Mouse (Mus musculus) forebrain, embryonic 13.5 days (tissue): ENCODE measurements at regions not wholly inside any gene's neighbourhood (a gene's known extent, or its start where the extent isn't known, plus 50 kb on each side); places are given as distances from the start of the nearest gene placed in this dataset.
"Not testable (repeated sequence)": the region's sequence is repeated elsewhere in the genome, so short reads cannot be mapped to it uniquely, and the experiment has no call there.

Experiments
- ATAC-seq: fragments of 200-750 bp; cut with Nextera tagmentation; 2 replicates; pipeline ENCODE4 v1.8.0; 2017
- H3K27ac ChIP-seq: fragments of 300-500 bp; sonication (generic); 2 replicates; pipeline ENCODE4 v1.5.1; 2015; ENCODE audit warnings: inconsistent platforms, mild to moderate bottlenecking, moderate library complexity
- H3K27me3 ChIP-seq: fragments of 300-500 bp; sonication (generic); 2 replicates; pipeline ENCODE4 v1.6.1; 2015; ENCODE audit warnings: mild to moderate bottlenecking, inconsistent platforms
- H3K36me3 ChIP-seq: fragments of 300-500 bp; sonication (generic); 2 replicates; pipeline ENCODE4 v1.6.1; 2015; ENCODE audit warnings: mild to moderate bottlenecking, inconsistent platforms; ENCODE audit not compliant: poor library complexity, severe bottlenecking
- H3K4me1 ChIP-seq: fragments of 300-500 bp; sonication (generic); 2 replicates; pipeline ENCODE4 v1.6.1; 2015; ENCODE audit warnings: inconsistent platforms
- H3K4me2 ChIP-seq: fragments of 300-500 bp; sonication (generic); 2 replicates; pipeline ENCODE4 v1.6.1; 2015; ENCODE audit warnings: inconsistent platforms, mild to moderate bottlenecking, moderate library complexity
- H3K4me3 ChIP-seq: fragments of 300-500 bp; sonication (generic); 2 replicates; pipeline ENCODE4 v1.5.1; 2015; ENCODE audit warnings: mild to moderate bottlenecking, inconsistent platforms
- H3K9ac ChIP-seq: fragments of 300-500 bp; sonication (generic); 2 replicates; pipeline ENCODE4 v1.6.1; 2015; ENCODE audit warnings: mild to moderate bottlenecking, inconsistent platforms
- H3K9me3 ChIP-seq: fragments of 300-500 bp; sonication (generic); replicated peaks from 2 replicates; pipeline ENCODE4 v1.6.1; 2016; ENCODE audit warnings: inconsistent platforms
- WGBS: fragments of 180-500 bp; shearing (Covaris S2); methylation state at CpG from one replicate; pipeline ENCODE4 v1.1.7; 2015; 5-methylcytosine and 5-hydroxymethylcytosine counted together

- Histone ChIP-seq H3K9ac (no peak overlapping the region), H3K9me3 (no peaks in the 10 kb centered on the region), H3K36me3 (no peaks in the 10 kb centered on the region), H3K27me3 (no peaks in the 10 kb centered on the region), H3K27ac (no peak overlapping the region), H3K4me2 (no peak overlapping the region), H3K4me3 (no peak overlapping the region), H3K4me1 (no peaks in the 10 kb centered on the region)
- WGBS, result 23% methylated on average over 1 of the region's 1 CpGs
- ATAC-seq, result no peak
These were observed 106.5 kb downstream of the Tmem121 start for GRCm38 (mm10) chr12:113292029-113292809.

GRCm38 (mm10) chr12:113295924-113296323 lies 110.2 kb downstream of the Tmem121 start:
- H3K9me3 ChIP-seq, result no peaks in the 10 kb centered on the region
- H3K36me3 ChIP-seq, result no peaks in the 10 kb centered on the region
- no peaks in the 10 kb centered on the region for H3K27me3 ChIP-seq
- no peak overlapping the region for H3K4me2 ChIP-seq
- no peak overlapping the region for H3K4me3 ChIP-seq
- WGBS, result 91% methylated on average over 2 of the region's 2 CpGs
- no peak overlapping the region for H3K27ac ChIP-seq
- no peaks in the 10 kb centered on the region for H3K4me1 ChIP-seq
- H3K9ac ChIP-seq, result no peak overlapping the region
- ATAC-seq, result no peak

- Histone ChIP-seq H3K36me3 (no peaks in the 10 kb centered on the region), H3K9me3 (no peaks in the 10 kb centered on the region), H3K4me2 (no peak overlapping the region), H3K9ac (no peak overlapping the region), H3K27ac (no peak overlapping the region), H3K4me3 (no peak overlapping the region), H3K4me1 (no peaks in the 10 kb centered on the region), H3K27me3 (no peaks in the 10 kb centered on the region)
- ATAC-seq, result no peak
- 81% methylated on average over 1 of the region's 1 CpGs for WGBS
These were observed 120.2 kb downstream of the Tmem121 start for GRCm38 (mm10) chr12:113305973-113306372.

DNA sequence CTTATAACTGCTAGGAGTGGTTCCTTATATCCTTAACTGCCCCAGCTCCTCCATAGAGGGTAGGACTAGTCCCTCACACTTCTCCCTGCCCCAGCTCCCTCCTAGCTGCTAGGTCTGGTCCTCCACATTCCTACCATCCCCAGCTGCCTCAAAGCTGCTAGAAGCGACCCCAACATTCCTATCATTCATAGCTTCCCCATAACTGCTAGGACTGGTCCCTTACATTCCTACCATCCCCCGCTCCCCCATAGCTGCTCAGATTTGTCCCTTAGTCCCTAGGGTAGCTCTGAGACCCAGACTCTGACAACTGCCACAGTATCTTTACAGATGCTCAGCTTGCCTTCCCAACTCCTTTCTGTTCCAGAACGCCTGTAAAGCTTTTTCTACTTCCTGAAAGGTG lies 127.6 kb downstream of the Tmem121 start:
- Histone ChIP-seq H3K4me3 (no peak overlapping the region), H3K4me2 (no peak overlapping the region), H3K9ac (no peak overlapping the region), H3K4me1 (no peaks in the 10 kb centered on the region), H3K9me3 (no peaks in the 10 kb centered on the region), H3K36me3 (no peaks in the 10 kb centered on the region), H3K27me3 (no peaks in the 10 kb centered on the region), H3K27ac (no peak overlapping the region)
- no peak for ATAC-seq
- WGBS, result 58% methylated on average over 3 of the region's 3 CpGs

GRCm38 (mm10) chr12:113314624-113315023 lies 128.9 kb downstream of the Tmem121 start:
- Histone ChIP-seq H3K4me3 (no peak overlapping the region), H3K27me3 (no peaks in the 10 kb centered on the region), H3K9me3 (no peaks in the 10 kb centered on the region), H3K4me1 (no peaks in the 10 kb centered on the region), H3K36me3 (no peaks in the 10 kb centered on the region), H3K27ac (no peak overlapping the region), H3K4me2 (no peak overlapping the region), H3K9ac (no peak overlapping the region)
- WGBS, result 93% methylated on average over 4 of the region's 4 CpGs
- no peak for ATAC-seq

- Histone ChIP-seq H3K36me3 (no peaks in the 10 kb centered on the region), H3K4me2 (no peak overlapping the region), H3K9me3 (no peaks in the 10 kb centered on the region), H3K27me3 (no peaks in the 10 kb centered on the region), H3K4me3 (no peak overlapping the region), H3K9ac (no peak overlapping the region), H3K27ac (no peak overlapping the region), H3K4me1 (no peaks in the 10 kb centered on the region)
- no peak for ATAC-seq
- 89% methylated on average over 9 of the region's 9 CpGs for WGBS
These were observed 135.4 kb downstream of the Tmem121 start for GRCm38 (mm10) chr12:113321086-113321485.

DNA sequence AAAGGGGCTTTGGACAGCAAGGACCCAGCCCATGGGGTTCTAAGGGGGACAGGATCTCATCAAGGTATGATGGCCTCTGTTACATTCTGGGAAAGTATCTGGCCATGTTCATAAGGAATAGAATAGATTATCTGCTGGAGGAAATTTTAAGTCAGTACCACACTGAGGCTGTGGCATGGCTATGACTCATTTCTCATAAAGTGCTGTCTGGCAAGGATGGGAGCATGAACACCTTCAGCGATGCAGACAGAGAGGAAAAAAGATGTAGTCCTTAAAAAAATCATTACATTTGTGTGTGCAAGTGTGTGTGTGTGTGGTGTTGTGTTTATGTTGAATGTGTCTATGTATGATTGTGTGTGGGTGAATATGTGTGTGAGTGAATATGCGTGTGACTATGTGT lies 136.4 kb downstream of the Tmem121 start:
- H3K4me3 ChIP-seq, result no peak overlapping the region
- 89% methylated on average over 2 of the region's 2 CpGs for WGBS
- H3K36me3 ChIP-seq, result no peaks in the 10 kb centered on the region
- H3K27ac ChIP-seq, result no peak overlapping the region
- no peak overlapping the region for H3K4me2 ChIP-seq
- H3K9me3 ChIP-seq, result no peaks in the 10 kb centered on the region
- no peaks in the 10 kb centered on the region for H3K27me3 ChIP-seq
- no peaks in the 10 kb centered on the region for H3K4me1 ChIP-seq
- ATAC-seq, result no peak
- no peak overlapping the region for H3K9ac ChIP-seq

DNA sequence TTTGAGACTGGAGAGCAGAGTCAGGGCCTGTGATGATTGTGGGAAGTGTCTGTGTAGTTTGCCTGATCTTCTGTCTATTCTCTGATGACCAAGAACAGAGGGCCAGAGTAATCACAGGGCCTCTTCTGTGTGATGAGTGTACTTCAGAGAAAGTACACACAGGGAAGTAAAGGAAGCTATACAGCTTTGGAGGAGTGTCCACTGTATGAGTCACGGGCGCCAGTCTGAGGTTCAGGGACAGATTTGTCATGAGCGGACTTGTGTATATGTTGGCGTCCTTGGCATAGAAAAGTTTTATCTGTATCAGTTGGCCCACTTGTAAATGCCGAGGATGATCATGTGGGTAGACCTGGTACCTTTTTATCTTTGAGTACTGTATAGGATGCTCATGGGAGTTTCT lies 142.1 kb downstream of the Tmem121 start:
- no peak overlapping the region for H3K9ac ChIP-seq
- no peaks in the 10 kb centered on the region for H3K36me3 ChIP-seq
- H3K4me2 ChIP-seq, result no peak overlapping the region
- no peaks in the 10 kb centered on the region for H3K27me3 ChIP-seq
- H3K27ac ChIP-seq, result no peak overlapping the region
- ATAC-seq, result no peak
- WGBS, result 89% methylated on average over 5 of the region's 5 CpGs
- H3K4me1 ChIP-seq, result no peaks in the 10 kb centered on the region
- H3K4me3 ChIP-seq, result no peak overlapping the region
- no peaks in the 10 kb centered on the region for H3K9me3 ChIP-seq

- H3K4me3 ChIP-seq, result no peak overlapping the region
- H3K9ac ChIP-seq, result no peak overlapping the region
- H3K27me3 ChIP-seq, result no peaks in the 10 kb centered on the region
- WGBS, result 88% methylated on average over 6 of the region's 6 CpGs
- no peaks in the 10 kb centered on the region for H3K9me3 ChIP-seq
- no peak overlapping the region for H3K27ac ChIP-seq
- H3K4me1 ChIP-seq, result no peaks in the 10 kb centered on the region
- ATAC-seq, result no peak
- no peak overlapping the region for H3K4me2 ChIP-seq
- H3K36me3 ChIP-seq, result no peaks in the 10 kb centered on the region
These were observed 144.5 kb downstream of the Tmem121 start for GRCm38 (mm10) chr12:113330266-113330665.

DNA sequence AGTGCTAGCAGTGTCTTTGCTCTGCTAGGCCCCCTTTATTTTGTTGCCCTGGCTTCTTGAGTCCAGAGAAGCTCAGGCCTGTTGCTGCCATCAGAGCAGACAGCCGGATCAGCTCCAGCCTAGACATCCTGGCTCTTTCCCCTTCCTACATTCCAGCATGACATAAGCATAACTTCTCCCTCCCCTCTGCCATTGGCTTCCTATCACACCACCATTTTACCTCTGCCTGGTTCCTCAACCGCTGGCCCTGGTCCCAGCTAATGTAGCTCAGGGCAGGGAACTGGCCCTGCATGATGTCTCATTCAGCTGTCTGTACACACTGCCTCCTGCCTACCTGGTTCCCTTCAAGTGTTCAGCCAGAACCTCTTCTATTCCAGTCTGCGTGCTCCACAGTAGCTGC lies 146.5 kb downstream of the Tmem121 start:
- 77% methylated on average over 3 of the region's 3 CpGs for WGBS
- H3K4me3 ChIP-seq, result no peak overlapping the region
- no peak for ATAC-seq

DNA sequence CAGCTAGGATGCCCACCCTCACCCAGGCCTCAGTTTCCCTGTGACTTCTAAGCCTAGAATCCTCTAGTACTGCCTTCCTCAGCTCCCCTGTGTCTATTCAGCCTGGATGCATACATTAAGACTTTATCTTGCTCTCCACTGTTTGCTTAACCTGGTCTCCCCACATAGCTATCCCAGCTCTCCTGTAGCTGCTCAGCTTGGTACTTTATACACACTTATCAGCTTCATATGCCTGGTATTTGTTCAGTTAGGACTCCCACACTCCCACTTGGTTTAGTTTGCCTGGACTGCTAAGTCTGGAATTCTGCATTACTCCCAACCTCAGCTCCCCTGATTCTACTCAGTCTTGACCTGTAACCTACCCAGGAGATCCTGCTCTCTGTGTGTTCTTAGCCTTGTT lies 147.7 kb downstream of the Tmem121 start:
- no peaks in the 10 kb centered on the region for H3K36me3 ChIP-seq
- H3K4me3 ChIP-seq, result no peak overlapping the region
- no peaks in the 10 kb centered on the region for H3K27me3 ChIP-seq
- ATAC-seq, result no peak
- H3K4me2 ChIP-seq, result no peak overlapping the region
- H3K9me3 ChIP-seq, result no peaks in the 10 kb centered on the region
- H3K9ac ChIP-seq, result no peak overlapping the region
- H3K4me1 ChIP-seq, result no peaks in the 10 kb centered on the region
- no peak overlapping the region for H3K27ac ChIP-seq

More for the DNA sequence above, 146.5 kb downstream of the Tmem121 start:
- Histone ChIP-seq H3K9ac (no peak overlapping the region), H3K27ac (no peak overlapping the region), H3K4me1 (no peaks in the 10 kb centered on the region), H3K4me2 (no peak overlapping the region), H3K27me3 (no peaks in the 10 kb centered on the region), H3K36me3 (no peaks in the 10 kb centered on the region), H3K9me3 (no peaks in the 10 kb centered on the region)

DNA sequence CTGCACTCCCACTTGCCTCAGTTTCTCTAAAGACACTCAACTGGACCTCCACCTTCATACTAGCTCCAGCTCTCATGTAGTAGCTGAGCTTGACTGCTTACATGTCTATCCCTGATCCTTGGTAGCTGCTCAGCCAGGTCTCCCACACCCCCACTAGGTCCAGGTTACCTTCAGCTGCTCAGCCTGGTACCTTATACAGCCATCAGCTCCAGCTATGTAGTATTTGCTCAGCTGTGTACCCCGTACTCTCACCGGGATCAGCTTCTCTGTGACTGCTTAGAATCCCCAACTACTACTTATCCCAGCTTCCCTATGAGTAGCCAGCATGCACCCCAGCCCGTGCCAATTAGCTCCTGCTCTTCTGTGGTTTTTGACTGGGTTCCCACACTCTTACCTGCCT lies 148.1 kb downstream of the Tmem121 start:
- H3K36me3 ChIP-seq, H3K9ac ChIP-seq, H3K4me3 ChIP-seq, H3K27ac ChIP-seq, H3K9me3 ChIP-seq, H3K4me2 ChIP-seq, ATAC-seq, H3K4me1 ChIP-seq, H3K27me3 ChIP-seq: not testable (repeated sequence)
- 76% methylated on average over 3 of the region's 3 CpGs for WGBS

DNA sequence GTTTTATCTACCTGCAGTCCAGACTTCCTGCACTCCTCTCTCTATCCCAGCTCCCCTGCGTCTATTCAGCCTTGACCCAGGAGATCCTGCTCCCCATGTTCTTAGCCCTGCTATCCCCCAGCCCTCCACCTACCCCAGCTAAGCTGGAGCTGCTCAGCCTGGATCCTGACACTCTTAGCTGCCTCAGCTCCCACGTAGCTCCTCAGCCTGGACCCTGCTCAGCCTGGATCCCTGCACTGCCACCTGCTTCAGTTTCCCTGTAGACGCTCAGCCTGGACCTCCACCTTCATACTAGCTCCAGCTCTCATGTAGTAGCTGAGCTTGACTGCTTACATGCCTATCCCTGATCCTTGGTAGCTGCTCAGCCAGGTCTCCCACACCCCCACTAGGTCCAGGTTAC lies 151.5 kb downstream of the Tmem121 start:
- H3K36me3 ChIP-seq, result no peaks in the 10 kb centered on the region
- no peaks in the 10 kb centered on the region for H3K9me3 ChIP-seq
- H3K4me1 ChIP-seq, result no peaks in the 10 kb centered on the region
- ATAC-seq, result no peak
- no peak overlapping the region for H3K9ac ChIP-seq
- H3K4me2 ChIP-seq, result no peak overlapping the region
- H3K27me3 ChIP-seq, result no peaks in the 10 kb centered on the region
- 61% methylated on average over 3 of the region's 3 CpGs for WGBS
- no peak overlapping the region for H3K27ac ChIP-seq
- no peak overlapping the region for H3K4me3 ChIP-seq
